Mouse (Mus musculus): ENCODE data around the gene Sept5. TPM values are rescaled to one million over a fixed set of nuclear protein-coding genes. Genes with fewer than 3 reads are reported as not detected.

Gene Sept5
- total RNA-seq, 2 experiments from 2014 or later, result 2.4 to 4.4 TPM

GRCm38 (mm10) chr16:18583673-18584357 lies 45.9 kb downstream of the Sept5 start:
- DNase-seq (ENCODE audit: low spot score), result no peak

DNA sequence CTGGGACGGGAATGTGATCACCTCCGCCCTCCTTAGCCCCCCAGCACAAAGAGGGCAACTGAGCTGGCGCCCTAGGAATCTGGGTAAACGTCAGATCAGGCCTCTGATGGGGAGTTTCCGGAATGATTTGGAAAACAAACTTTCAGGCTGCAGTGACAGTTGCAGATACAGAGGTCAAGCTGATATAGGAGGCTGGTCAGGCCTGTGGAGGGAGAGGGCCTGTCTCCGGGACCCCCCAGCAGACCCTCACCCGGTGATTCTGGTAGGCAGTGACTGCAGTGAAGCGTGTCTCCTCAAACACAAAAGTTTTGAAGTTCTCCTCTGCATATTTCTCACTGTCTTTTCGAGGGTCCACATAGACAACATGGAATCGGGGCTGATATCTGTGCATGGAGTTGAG lies 46.6 kb downstream of the Sept5 start:
- no peak for DNase-seq (ENCODE audit: low spot score)

- DNase-seq (ENCODE audit: low spot score), result no peak
Observed at GRCm38 (mm10) chr16:18582426-18583148, 47.2 kb downstream of the Sept5 start.

DNA sequence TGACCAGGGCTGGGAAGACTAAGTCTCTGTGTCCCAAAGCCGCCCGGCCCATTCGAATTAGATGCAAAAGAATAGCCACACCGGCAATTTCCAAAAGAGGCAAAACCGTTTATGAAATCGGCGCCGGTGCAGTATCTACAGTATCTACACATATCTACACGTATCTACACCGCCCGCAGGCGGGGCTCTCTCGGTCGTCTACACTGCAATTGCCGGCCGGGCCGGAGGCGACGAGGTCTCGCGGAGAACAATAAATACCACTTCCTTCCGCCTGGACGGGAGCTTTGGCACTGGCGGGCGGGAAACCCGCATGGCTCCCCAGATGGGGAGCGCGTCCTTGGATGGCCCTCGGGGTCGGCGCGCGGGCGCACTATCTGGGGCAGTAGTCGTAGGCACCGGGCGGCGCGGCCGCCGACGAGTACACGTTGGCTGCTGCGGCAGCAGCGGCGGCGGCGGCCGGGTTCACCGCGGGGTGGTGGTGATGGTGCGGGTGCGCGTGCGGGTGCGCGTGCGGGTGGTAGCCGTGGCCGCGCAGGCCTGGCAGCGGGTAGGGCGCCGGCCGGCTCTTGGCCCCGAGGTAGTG lies 48.0 kb downstream of the Sept5 start:
- DNase-seq (ENCODE audit: low spot score), result no peak

GRCm38 (mm10) chr16:18581050-18581622 lies 48.6 kb downstream of the Sept5 start:
- DNase-seq (ENCODE audit: low spot score), result no peak

DNA sequence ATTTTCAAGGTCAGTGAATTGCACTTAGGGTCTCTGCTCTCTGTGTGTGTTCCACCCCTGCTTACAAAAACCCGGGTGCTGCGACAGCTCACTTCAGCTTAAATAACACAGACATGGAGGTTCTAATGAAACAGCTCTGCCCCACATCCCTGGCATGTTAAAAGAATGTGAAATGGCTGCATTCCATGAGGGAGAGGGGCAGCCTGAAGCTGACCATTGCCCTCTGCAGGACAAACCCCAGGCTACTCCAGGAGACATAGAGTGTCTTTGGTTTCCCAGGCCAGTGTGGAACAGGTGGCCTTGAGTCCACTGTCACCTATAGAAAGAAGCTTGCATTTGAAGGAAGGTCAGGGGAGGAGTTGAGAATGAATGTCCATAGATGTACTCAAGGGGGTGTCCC lies 49.4 kb downstream of the Sept5 start:
- DNase-seq (ENCODE audit: low spot score), result no peak

DNA sequence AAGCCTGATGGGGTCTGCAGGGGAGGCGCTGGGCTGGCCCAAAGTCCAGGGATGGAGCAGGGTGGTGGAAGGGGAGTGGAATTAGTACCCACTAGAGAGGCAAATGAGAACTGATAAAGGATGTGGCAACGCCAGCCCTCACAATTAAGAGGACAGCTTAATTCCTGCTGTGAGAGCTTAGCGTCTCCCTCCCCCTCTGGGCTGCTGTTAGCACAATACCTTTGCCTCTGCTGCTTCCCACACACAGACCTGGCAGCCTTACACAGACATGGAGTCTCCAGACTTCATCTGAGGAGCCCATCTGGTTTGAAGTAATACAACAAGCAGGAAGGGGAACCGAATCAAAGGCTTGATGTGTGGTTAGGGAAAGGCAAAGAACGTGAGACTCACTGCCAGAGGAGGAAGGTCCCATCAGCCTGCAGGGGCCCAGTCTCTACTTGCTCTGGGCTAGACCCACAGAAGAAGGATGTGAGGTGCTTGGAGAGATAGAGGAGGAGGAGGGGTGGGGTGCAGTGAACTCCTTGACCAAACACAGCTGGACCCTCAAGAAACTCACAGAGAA lies 52.1 kb downstream of the Sept5 start:
- DNase-seq (ENCODE audit: low spot score), result no peak

DNA sequence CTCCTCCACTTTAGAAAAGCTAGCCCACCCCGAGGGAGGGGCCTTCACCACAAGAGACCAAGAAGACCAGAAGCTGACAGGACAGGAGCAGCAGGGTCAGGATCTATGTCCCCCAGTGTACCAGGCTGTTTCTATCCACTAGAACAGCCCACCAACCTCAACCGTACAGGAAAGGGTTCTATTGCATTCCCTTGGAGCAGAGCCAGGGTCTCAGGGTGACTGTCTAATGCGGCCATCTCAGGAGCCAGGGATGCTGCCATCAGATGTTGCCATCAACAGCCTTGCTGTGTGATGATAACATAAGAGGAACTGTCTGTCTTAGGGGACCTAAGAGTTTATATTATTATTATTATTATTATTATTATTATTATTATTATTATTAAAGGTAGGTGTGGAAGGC lies 52.7 kb downstream of the Sept5 start:
- no peak for DNase-seq (ENCODE audit: low spot score)

GRCm38 (mm10) chr16:18574196-18574595 lies 55.6 kb downstream of the Sept5 start:
- DNase-seq (ENCODE audit: low spot score), result no peak

Other genes with a start within 250 kb of the Sept5 start
- 10 to 100 TPM; 19.8 to 20.8 TPM for gene Txnrd2, start 203.6 kb downstream of the Sept5 start, total RNA-seq (2021)
- 10 to 100 TPM; 37.3 to 41.0 TPM for gene Comt, start 203.1 kb downstream of the Sept5 start, total RNA-seq (2021)
- 1 to 10 TPM; 3.2 to 5.0 TPM for gene Gnb1l, start 131.2 kb downstream of the Sept5 start, total RNA-seq (2021)
- gene Rtl10, start 131.1 kb downstream of the Sept5 start, total RNA-seq (2021), result 1 to 10 TPM; 3.0 to 3.2 TPM
- gene Tbx1, start 39.3 kb downstream of the Sept5 start, total RNA-seq (2021), result 10 to 100 TPM in 1 of 2 experiments, 1 to 10 TPM in 1; 9.3 to 20.9 TPM
- not detected for gene Gp1bb, start 7.6 kb downstream of the Sept5 start, total RNA-seq (2021)
- gene Gm49601, start 3.5 kb downstream of the Sept5 start, total RNA-seq (2021), result under 1 TPM in 1 of 2 experiments, not detected in 1; 0.47 TPM
- 1 to 10 TPM; 3.3 to 9.9 TPM for gene Cldn5, start 146.9 kb upstream of the Sept5 start, total RNA-seq (2021)
- 10 to 100 TPM; 37.7 to 46.0 TPM for gene Ufd1, start 181.8 kb upstream of the Sept5 start, total RNA-seq (2021)
- 1 to 10 TPM; 1.8 to 3.4 TPM for gene Cdc45, start 182.0 kb upstream of the Sept5 start, total RNA-seq (2021)
- 10 to 100 TPM; 20.1 to 21.4 TPM for gene 2510002D24Rik, start 206.6 kb upstream of the Sept5 start, total RNA-seq (2021)
- 1 to 10 TPM in 1 of 2 experiments, under 1 TPM in 1; 0.38 to 1.7 TPM for gene Gm28539, start 206.6 kb upstream of the Sept5 start, total RNA-seq (2021)
- 10 to 100 TPM; 42.6 to 46.6 TPM for gene Mrpl40, start 246.9 kb upstream of the Sept5 start, total RNA-seq (2021)
- 10 to 100 TPM; 19.2 to 28.5 TPM for gene Hira, start 247.1 kb upstream of the Sept5 start, total RNA-seq (2021)